Mouse (Mus musculus): ENCODE data around the gene Dcp1b. TPM values are rescaled to one million over a fixed set of nuclear protein-coding genes. Genes with fewer than 3 reads are reported as not detected.

Dcp1b gene
- polyA plus RNA-seq, 1 experiment from 2014 or later, result 7.3 TPM

DNA sequence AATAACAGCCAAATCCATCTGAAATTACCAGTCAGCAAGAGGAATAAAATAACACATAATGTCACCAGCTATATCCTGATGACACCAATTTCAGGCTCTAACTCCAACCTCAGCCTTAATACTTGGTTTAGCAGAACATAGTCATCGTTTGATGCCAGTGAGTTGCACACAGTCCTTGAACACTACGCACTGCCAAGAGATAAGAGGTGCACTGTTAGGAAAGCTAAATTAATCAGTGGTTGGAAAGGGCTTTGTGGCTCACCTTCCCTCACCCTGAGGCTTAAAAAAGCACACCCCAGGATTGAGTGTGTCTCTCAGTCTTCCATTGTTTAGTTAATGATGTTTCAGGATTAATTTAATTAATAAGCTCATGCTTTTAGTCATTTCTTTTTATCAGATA, 5.1 kb downstream of the Dcp1b start:
- no peak overlapping the region for H3K4me2 ChIP-seq
- WGBS, result 72% methylated on average over 2 of the region's 2 CpGs

DNA sequence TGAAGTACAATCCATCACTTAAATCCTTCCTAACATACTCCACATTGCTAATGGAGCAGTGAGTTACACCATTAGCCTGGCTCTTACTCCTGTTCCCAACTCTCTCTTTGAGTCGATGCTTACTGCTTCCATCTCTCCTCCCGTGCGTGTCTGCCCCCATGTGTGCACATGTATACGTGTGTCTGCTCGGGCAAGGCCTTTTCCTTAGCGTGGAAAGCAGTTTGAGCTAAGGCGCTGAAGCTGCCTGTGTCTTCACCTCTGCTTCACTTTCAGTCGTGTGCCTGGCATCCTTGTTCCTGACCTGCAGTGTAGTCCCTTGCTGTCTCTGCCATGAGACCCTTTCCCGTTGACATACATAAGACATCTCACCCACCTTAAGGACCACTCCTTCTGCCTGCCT, 7.2 kb downstream of the Dcp1b start:
- no peak for TF ChIP-seq CTCF (IDR thresholded peaks at IDR 0.05; ENCODE audit: low read depth)
- no peak overlapping the region for H3K27ac ChIP-seq (ENCODE audit: low read depth)
- H3K9ac ChIP-seq, result no peak overlapping the region
- DNase-seq (no peak), ATAC-seq (ENCODE audit: insufficient read depth) (no peak)
- no peaks in the 10 kb centered on the region for H3K4me1 ChIP-seq (ENCODE audit: insufficient read depth)
- 78% methylated on average over 9 of the region's 9 CpGs for WGBS
- H3K9me3 ChIP-seq (ENCODE audit: low read depth, low read length), result no peaks in the 10 kb centered on the region
- no peak overlapping the region for H3K4me2 ChIP-seq
- H3K4me3 ChIP-seq (ENCODE audit: low read depth, low read length), result no peak overlapping the region
- no peaks in the 10 kb centered on the region for H3K27me3 ChIP-seq (ENCODE audit: insufficient read depth, low read length)
- H3K36me3 ChIP-seq (ENCODE audit: insufficient read depth), result peaks cover 8% of the 10 kb centered on the region; the same call in 1 of the 2 replicates

More for the DNA sequence above, 5.1 kb downstream of the Dcp1b start:
- no peak for TF ChIP-seq CTCF (IDR thresholded peaks at IDR 0.05; ENCODE audit: low read depth)
- ATAC-seq (ENCODE audit: insufficient read depth) (no peak), DNase-seq (no peak)
- Histone ChIP-seq H3K27ac (ENCODE audit: low read depth) (no peak overlapping the region), H3K4me1 (ENCODE audit: insufficient read depth) (no peaks in the 10 kb centered on the region), H3K36me3 (ENCODE audit: insufficient read depth) (peaks cover 8% of the 10 kb centered on the region; the same call in 1 of the 2 replicates), H3K9me3 (ENCODE audit: low read depth, low read length) (no peaks in the 10 kb centered on the region), H3K27me3 (ENCODE audit: insufficient read depth, low read length) (no peaks in the 10 kb centered on the region), H3K9ac (no peak overlapping the region), H3K4me3 (ENCODE audit: low read depth, low read length) (no peak overlapping the region)

DNA sequence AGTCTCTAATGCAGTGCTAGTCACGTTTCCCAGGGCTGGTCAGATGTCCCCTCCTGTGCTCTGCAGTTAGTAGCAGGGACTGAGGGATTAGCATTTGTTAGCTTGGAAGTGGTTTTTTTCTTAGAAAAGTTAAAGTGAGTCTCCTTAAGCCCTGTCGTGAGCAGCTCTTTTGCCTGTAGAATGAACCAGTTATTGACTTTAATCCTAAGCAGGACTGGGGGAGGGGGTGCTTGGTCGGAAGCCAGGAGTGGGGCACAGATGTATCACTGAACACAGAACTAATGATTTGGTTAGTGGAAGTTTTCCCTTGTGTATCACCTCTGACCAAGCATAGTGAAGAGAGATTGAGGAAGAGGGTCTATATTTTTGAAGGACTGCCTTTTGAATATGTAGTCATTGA, 8.7 kb downstream of the Dcp1b start:
- H3K4me3 ChIP-seq (ENCODE audit: low read depth, low read length), result no peak overlapping the region
- no peak overlapping the region for H3K27ac ChIP-seq (ENCODE audit: low read depth)
- TF ChIP-seq CTCF (IDR thresholded peaks at IDR 0.05; ENCODE audit: low read depth), result no peak
- H3K4me1 ChIP-seq (ENCODE audit: insufficient read depth), result no peaks in the 10 kb centered on the region
- H3K9ac ChIP-seq, result no peak overlapping the region
- no peak overlapping the region for H3K4me2 ChIP-seq
- H3K27me3 ChIP-seq (ENCODE audit: insufficient read depth, low read length), result no peaks in the 10 kb centered on the region
- DNase-seq (no peak), ATAC-seq (ENCODE audit: insufficient read depth) (no peak)
- no peaks in the 10 kb centered on the region for H3K9me3 ChIP-seq (ENCODE audit: low read depth, low read length)
- peaks cover 13% of the 10 kb centered on the region; the same call in 1 of the 2 replicates for H3K36me3 ChIP-seq (ENCODE audit: insufficient read depth)
- WGBS, result 57% methylated on average over 3 of the region's 3 CpGs

DNA sequence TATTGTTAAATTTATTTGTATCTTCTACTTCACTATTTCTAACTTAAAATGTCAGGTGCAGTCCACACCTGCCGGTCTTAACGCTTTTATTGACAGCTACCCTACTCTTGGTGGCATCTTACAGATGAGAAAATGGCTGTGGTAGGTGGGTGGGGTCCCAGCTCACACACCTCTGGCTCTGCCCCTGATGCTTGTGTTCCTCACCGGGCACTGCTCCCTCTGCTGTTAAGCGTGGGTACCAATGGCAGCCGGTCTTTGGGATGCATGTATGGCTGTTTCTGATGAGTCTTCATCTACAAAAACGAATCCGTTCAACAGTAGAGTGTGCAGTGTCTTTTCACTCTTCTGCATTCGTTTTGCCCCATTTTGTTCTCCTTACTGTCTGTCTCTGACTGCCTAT, 11.6 kb downstream of the Dcp1b start:
- Histone ChIP-seq H3K4me1 (ENCODE audit: insufficient read depth) (no peaks in the 10 kb centered on the region), H3K4me3 (ENCODE audit: low read depth, low read length) (no peak overlapping the region), H3K9me3 (ENCODE audit: low read depth, low read length) (no peaks in the 10 kb centered on the region), H3K27ac (ENCODE audit: low read depth) (no peak overlapping the region), H3K27me3 (ENCODE audit: insufficient read depth, low read length) (no peaks in the 10 kb centered on the region), H3K9ac (no peak overlapping the region), H3K4me2 (no peak overlapping the region), H3K36me3 (ENCODE audit: insufficient read depth) (peaks cover 31% of the 10 kb centered on the region; the same call in 1 of the 2 replicates)
- DNase-seq, result peak; percentile 34
- ATAC-seq (ENCODE audit: insufficient read depth), result no peak
- 55% methylated on average over 8 of the region's 8 CpGs for WGBS
- TF ChIP-seq CTCF (IDR thresholded peaks at IDR 0.05; ENCODE audit: low read depth), result peak; percentile 62

DNA sequence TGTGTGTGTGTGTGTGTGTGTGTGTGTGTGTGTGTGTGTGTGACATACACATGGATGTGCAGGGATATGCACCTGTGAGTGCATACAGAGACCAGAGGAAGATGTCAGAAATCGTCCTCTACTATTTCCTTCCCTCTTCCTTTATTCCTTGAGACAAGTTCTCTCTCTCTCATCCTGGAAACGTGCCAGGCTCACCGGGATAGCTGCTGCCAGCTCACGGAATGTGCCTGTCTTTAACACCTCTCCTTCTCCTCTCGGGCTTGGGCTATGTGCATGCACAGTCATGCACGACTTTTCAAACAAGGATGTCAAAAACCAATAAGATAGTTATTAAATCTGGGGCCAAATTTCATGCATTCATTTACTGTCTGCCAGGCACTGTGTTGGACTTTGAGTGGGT, 12.6 kb downstream of the Dcp1b start:
- 56% methylated on average over 6 of the region's 6 CpGs for WGBS
- Histone ChIP-seq H3K9me3 (ENCODE audit: low read depth, low read length) (no peaks in the 10 kb centered on the region), H3K9ac (no peak overlapping the region), H3K4me2 (no peak overlapping the region), H3K27me3 (ENCODE audit: insufficient read depth, low read length) (no peaks in the 10 kb centered on the region), H3K4me3 (ENCODE audit: low read depth, low read length) (no peak overlapping the region), H3K36me3 (ENCODE audit: insufficient read depth) (peaks cover 35% of the 10 kb centered on the region; the same call in 1 of the 2 replicates), H3K4me1 (ENCODE audit: insufficient read depth) (no peaks in the 10 kb centered on the region), H3K27ac (ENCODE audit: low read depth) (no peak overlapping the region)
- DNase-seq, result no peak
- no peak for TF ChIP-seq CTCF (IDR thresholded peaks at IDR 0.05; ENCODE audit: low read depth)
- no peak for ATAC-seq (ENCODE audit: insufficient read depth)

DNA sequence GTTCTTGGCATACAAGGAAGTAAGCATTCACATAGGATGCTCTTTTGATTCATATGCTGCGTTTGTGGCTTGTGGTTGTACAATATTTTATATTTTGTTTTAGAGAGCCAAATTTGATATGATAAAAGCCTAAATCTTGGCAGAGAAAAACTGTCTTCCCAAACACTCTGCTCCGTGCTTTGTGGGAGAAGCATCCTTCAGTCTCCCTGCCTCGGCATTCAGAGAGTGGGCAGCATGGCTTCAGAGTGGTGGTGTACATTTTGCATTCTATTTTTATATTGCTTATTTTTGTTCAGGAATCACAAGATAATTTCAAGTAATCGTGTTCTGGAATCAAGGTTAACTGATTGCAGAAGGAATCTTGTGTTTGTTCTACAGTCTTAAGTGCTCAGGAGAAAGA, 16.4 kb downstream of the Dcp1b start:
- no peaks in the 10 kb centered on the region for H3K27me3 ChIP-seq (ENCODE audit: insufficient read depth, low read length)
- H3K4me1 ChIP-seq (ENCODE audit: insufficient read depth), result 0 out of 2 replicates have a peak, but pooled peaks cover 6% of the 10 kb centered on the region
- 71% methylated on average over 4 of the region's 4 CpGs for WGBS
- no peak for DNase-seq
- H3K4me3 ChIP-seq (ENCODE audit: low read depth, low read length), result no peak overlapping the region
- H3K9ac ChIP-seq, result no peak overlapping the region
- TF ChIP-seq CTCF (IDR thresholded peaks at IDR 0.05; ENCODE audit: low read depth), result no peak
- ATAC-seq (ENCODE audit: insufficient read depth), result no peak
- H3K27ac ChIP-seq (ENCODE audit: low read depth), result no peak overlapping the region
- H3K4me2 ChIP-seq, result no peak overlapping the region
- no peaks in the 10 kb centered on the region for H3K9me3 ChIP-seq (ENCODE audit: low read depth, low read length)
- H3K36me3 ChIP-seq (ENCODE audit: insufficient read depth), result peaks cover 37% of the 10 kb centered on the region

DNA sequence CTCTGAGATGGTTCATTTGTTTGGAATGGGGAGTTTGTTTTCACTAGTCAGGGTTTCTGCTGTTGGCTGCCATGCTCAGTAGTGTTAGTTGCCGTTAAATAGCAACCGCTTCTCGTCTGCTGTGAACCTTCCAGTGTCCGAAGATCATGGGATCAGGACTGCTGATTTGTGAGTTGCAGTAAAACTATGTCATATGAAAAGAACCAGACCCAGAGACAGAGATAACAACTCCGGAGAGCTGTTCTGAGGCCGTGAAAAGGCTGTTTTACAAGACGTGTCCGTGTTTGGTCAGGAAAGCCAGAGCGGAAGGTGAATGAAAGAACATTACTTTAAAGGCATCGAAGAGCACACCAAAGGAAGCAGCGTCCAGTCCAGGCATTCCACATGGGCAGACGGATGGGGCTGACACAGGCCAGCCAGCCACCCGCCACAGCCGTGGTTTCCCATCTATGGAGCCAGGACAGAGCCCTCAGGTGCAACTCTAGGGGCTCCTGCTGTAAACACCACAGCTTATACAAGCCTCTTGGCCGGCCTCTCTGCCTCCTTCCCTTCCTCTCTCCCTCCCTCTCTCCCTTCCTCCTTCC, 18.6 kb downstream of the Dcp1b start:
- Histone ChIP-seq H3K9ac (no peak overlapping the region), H3K27me3 (ENCODE audit: insufficient read depth, low read length) (no peaks in the 10 kb centered on the region), H3K4me3 (ENCODE audit: low read depth, low read length) (no peak overlapping the region), H3K4me2 (no peak overlapping the region), H3K4me1 (ENCODE audit: insufficient read depth) (0 out of 2 replicates have a peak, but pooled peaks cover 6% of the 10 kb centered on the region), H3K36me3 (ENCODE audit: insufficient read depth) (peaks cover 32% of the 10 kb centered on the region), H3K27ac (ENCODE audit: low read depth) (no peak overlapping the region; the same call in 1 of the 2 replicates), H3K9me3 (ENCODE audit: low read depth, low read length) (no peaks in the 10 kb centered on the region)
- 58% methylated on average over 15 of the region's 15 CpGs for WGBS
- TF ChIP-seq CTCF (IDR thresholded peaks at IDR 0.05; ENCODE audit: low read depth), result no peak
- no peak for DNase-seq
- no peak for ATAC-seq (ENCODE audit: insufficient read depth)
